Mouse (Mus musculus) thymus, adult 18-20 months (tissue): ENCODE results near the gene Dnaic1.
"Not testable (repeated sequence)": the region's sequence is repeated elsewhere in the genome, so short reads cannot be mapped to it uniquely, and the experiment has no call there.

Source experiments
- DNase-seq, 2 experiments: peaks; one replicate each; pipeline ENCODE4 v3.0.0; 2022; ENCODE audit warnings: mixed read lengths in 2 of 2

Dnaic1 gene

GRCm38 (mm10) chr4:41670836-41671235 is 101.3 kb downstream of the Dnaic1 start:
- no peak for DNase-seq

- no peak for DNase-seq
Measured at GRCm38 (mm10) chr4:41671500-41671899, 101.9 kb downstream of the Dnaic1 start.

DNA sequence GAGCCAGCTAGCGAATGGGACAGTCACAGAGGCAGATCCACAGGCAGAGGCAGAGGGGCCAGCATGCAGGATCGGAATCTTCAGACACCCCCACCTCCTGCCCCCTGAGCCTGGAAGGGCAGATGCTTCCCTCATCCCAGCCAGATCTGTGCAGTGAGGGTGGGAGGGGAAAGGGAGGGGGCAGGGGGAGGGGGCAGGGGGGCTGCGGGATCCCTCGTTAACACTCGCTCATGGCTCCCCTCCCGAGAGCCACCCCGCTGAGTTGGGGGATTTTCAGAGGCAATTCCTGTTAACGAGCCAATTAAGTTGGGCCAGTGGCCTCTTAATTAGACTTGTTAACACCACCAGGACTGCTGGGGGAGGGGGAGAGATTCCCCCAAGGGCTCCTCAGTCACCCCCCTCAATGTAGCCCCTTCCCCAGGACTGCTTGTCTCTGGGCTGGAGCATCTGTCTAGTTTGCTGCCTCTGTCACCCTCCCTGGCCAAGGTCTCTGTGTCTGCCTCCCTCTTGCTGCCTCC is 102.4 kb downstream of the Dnaic1 start:
- DNase-seq: no peak

DNA sequence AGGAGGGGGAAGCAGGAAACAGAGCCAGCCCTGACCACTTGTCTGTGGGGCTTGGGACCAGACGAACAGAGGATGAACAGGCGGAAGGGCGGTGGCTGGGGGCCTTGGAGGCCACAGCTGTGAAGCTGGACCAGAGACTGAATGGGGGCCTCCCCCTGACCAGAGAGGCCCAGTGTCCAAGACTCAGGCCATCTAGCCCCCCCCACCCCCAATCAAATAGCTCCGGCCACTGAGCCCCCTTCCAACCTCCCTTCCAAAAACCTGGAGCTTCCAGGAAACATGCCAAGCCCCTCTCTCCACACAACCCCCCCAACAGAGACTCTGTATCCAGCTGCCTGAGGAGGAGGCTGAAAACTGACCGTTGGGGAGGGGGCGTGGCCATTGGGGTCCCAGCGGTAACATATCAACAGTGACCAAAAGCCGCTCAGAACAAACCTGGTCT is 103.0 kb downstream of the Dnaic1 start:
- DNase-seq: no peak

DNA sequence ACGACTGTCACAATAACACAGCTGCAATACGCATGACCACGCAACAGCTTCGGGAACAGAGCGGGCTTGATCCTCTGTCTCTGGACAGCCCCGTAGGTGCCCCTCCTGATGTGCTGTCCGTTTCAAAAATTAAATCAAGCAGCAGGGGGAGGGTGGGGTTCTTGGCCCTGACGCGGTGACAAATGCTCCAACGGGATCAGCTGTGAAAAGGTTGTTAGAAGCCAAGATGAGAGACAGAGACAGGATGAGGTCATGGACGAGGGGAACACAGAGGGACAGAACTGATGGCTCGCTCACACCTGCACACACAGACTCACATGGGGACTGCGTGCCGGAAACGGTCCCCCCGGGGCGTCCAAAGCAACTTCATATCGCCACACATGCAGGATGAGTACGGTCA is 103.6 kb downstream of the Dnaic1 start:
- DNase-seq: no peak

DNA sequence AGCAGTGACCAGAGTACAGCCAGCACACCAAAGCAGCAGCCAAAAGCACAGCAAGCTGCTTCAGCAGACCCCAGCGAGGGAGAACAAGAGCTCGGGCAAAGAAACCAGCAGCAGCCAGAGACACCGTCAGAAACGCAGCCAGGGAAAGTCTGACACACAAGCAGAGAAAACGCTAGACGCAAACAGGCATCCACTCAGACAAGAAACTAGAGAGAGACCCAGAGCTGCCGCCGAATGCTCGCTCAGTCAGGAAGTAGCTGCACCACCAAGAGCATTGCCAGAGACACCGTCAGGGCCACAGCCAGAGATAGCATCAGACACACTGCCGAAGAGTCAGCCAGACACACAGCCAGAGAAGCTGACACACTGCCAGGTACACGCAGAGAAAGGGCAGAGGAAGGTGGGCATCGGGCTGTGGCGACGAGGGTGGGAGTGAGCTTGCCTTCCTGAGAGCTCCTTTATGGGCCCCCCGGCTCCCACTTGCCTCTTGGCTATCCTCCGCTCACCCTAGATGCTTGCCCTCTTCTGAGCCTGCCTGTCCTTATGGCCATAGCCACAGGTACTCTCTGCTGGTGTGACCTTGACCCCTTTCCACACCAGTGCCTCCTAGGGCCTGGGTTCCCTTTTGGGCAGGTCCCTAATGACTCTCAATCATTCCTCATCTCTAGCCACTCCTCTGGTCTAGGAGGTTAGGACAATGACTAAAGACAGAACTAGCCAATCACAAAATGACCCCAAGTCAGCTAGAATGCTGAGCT is 106.9 kb downstream of the Dnaic1 start:
- no peak for DNase-seq

DNA sequence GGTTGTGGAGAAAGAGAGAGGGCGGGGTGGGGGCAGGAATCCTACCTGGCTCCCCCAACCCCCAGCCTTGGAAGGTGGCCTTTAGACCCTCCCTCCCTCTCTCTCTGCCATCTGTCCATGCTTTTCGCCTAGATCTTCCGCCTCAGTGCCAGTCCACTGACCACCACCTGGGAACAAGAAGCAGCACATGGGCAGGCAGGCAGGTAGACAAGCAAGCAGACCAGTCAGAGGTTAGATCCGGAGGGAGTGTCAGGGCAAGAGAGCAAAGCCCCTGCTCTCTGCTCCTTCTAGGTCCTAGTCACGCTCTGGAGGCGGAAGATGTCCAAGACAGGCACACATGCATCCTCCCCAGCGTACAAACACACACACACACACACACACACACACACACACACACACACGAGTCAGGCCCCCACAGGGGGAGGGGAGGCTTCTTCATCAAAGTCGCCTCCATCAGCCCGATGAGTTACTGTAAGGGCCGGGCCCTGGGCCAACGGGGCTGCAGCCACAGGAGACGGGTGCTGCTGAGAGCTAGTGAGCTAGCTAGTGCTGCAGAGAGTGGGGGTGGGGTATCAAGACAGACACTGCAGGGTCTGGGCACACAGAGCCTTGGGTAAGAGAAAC is 107.5 kb downstream of the Dnaic1 start:
- no peak for DNase-seq

GRCm38 (mm10) chr4:41678863-41679262 is 109.3 kb downstream of the Dnaic1 start:
- no peak for DNase-seq

DNA sequence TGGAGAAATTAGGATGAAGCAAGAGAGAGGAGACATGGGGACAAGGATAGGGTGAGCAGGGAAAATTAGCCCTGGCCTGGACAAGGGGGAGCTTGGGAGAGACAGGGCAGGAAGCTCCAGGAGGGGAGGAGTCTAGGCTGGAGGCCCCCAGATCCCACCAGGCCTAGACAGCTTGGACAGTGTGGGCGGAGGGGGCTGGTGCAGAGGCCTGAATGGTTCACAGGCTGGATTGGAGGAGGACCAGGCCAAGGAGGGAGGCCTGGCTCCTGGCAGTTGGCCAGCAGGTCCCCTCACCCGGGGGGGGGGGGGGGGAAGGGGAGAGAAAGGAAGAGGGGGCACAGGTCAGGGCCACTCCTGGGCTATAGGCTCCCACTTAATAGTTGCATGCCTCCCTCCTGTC is 109.7 kb downstream of the Dnaic1 start:
- DNase-seq: no peak

GRCm38 (mm10) chr4:41681176-41681575 is 111.6 kb downstream of the Dnaic1 start:
- no peak for DNase-seq

- no peak for DNase-seq
Measured at GRCm38 (mm10) chr4:41681947-41682346, 112.4 kb downstream of the Dnaic1 start.

- DNase-seq: no peak
Measured at GRCm38 (mm10) chr4:41682789-41683188, 113.2 kb downstream of the Dnaic1 start.

DNA sequence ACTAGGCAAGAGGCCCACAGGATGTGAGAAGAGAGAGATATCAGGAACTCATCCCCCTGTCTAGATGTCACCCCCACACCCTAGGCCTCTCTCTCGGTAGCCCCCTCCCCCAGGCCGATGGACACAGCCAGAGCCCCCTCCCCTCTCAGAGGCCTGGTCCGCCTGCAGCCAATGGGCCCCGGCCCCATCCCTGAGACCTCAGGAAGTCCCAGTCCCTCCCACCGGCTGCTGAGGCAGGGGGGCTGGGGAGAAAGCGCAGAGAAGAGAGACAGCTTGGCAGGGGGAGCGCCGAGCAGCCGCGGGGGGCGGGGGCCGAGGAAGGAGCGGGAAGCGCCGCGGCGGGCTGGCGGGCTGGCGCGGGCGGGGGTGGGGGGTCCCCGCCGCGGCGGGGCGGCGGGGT is 113.7 kb downstream of the Dnaic1 start:
- DNase-seq: not testable (repeated sequence)

DNA sequence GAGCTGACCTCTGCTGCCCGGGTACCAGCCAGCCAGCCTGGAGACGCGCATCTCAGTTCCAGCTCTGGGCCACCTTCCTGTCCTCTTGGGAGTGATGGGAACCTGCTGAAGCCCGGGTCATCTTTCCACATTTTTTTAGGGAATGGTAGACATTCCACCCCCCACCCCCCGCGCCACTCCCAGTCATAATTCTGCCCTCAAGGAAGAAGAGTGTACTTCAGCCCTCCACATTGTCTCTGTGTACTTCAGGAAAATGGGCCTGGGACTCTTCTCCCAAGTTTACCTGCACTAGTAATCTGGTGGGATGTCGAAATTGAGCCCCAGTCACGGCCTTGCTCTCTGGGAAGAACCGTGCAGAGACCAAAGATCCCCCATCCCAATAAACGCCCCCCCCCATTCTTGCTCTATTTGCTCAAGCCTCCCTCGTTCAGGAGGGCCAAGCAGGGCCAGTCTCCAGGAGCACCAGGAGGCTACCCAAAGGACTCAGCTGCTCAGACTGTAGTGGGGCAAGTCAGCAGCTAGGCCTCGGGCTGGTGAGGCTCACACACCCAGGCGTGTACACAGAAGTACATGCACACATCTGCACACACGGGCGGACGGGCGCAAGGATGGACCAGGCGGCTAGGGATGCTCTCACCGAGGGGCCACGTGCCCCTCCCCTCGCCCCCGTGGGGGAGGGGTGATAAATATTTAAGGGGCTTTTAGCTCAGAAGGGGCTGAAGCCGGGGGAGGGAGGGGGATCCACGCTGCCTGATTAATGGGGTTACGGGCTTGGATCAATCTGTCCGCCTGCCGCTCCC is 114.8 kb downstream of the Dnaic1 start:
- not testable (repeated sequence) for DNase-seq

GRCm38 (mm10) chr4:41684931-41685453 is 115.4 kb downstream of the Dnaic1 start:
- DNase-seq: not testable (repeated sequence)

GRCm38 (mm10) chr4:41685882-41686492 is 116.4 kb downstream of the Dnaic1 start:
- not testable (repeated sequence) for DNase-seq
